Mouse (Mus musculus) testis, adult 2 months (tissue): ENCODE results near the gene Itgb1.

Experiments used
- CTCF ChIP-seq: fragments of 200-500 bp; IDR thresholded peaks from 2 replicates; pipeline ENCODE4 v1.5.1; 2012; ENCODE audit warnings: low read depth, mild to moderate bottlenecking, inconsistent platforms, low read length, moderate library complexity; ENCODE audit not compliant: control insufficient read depth, insufficient read depth, insufficient replicate concordance
- POLR2A ChIP-seq: fragments of 200-500 bp; IDR thresholded peaks from 2 replicates; pipeline ENCODE4 v1.6.1; 2012; ENCODE audit warnings: low read depth, mild to moderate bottlenecking, inconsistent platforms, low read length, moderate library complexity; ENCODE audit not compliant: control insufficient read depth

DNA sequence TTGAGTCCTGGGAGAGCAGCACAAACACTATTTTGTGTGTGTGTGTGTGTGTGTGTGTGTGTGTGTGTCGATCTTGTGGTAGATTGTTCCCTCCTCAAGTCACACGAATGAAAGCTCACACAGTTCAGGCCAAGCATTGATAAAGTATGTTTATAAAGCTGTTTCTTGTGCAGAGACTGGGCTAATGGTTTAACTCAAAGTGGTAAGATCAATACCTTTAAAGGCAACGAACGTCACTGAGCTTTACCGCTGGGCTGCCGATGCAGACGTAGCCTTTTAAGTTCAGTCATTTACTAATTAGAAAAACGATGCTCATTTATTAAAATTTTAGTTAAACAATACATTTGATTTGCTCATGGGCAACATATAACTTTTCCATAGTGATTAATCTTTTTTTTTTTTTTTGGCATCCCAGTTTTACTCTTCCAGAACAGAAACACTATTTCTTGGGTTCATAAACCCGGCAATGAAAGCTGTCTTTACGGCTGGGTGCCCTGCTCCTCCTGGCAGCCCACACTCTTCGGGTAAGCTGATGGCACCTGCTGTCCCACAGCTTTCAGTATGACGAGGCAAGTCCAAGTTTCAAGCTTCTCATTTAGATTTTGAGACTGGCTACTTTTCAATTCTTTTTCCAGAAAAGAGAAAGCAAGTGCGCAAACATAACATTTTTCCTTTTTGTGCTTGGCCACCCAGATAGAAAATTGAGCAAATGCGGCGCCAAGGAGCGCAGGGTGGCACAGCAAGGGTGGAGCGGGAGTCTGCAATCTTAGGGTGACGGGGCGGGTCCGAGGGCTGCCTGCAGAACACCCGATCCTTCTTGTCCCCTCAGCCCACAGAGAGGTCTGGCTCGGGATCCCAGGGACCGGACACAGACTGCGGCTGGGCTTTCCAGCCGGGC is 596 bp upstream of the Itgb1 start:
- TF ChIP-seq CTCF, result no peak
- no peak for TF ChIP-seq POLR2A
